10 mouse cellular contexts compared by ENCODE assay signal in genomic region chr8:117322715-117323310, GRCm38 (mm10).
DNase-seq lines count a peak whose midpoint lies in the region; ATAC-seq and TF ChIP-seq lines count a peak whose summit lies in the region.
"Had no signal": no experiment of that assay in that cellular context is flagged by ENCODE, and none has a peak within 500 bp of the region (broad histone marks: within the 10 kb centered on the region; RNA-seq: fewer than 3 reads in every experiment).

No protein-coding gene starts in this region.

- 74% methylated on average over 8 of the region's 8 CpGs for WGBS in forebrain, embryonic 10.5 days
- WGBS in forebrain, embryonic 11.5 days, result 75% methylated on average over 8 of the region's 8 CpGs
- WGBS in hindbrain, embryonic 16.5 days, result 34% methylated on average over 8 of the region's 8 CpGs
- WGBS in midbrain, embryonic 12.5 days, result 54% methylated on average over 8 of the region's 8 CpGs
- WGBS in thymus, adult 2 months, result 91% methylated on average over 8 of the region's 8 CpGs

- DNase-seq in forebrain, embryonic 10.5 days (ENCODE audit: extremely low spot score, low spot score), result no peak
- no peak for DNase-seq in forebrain, embryonic 11.5 days (ENCODE audit: low spot score)
- peak; percentile 30 for DNase-seq in ZHBTc4 (ENCODE audit: low read depth, low spot score)
- DNase-seq in heart, postnatal 4 days, result no peak
- no peak for DNase-seq in urinary bladder, adult 18-20 months (ENCODE audit: low spot score in 2 of 2)
- no peak for DNase-seq in thymus, adult 2 months
- DNase-seq: embryo, embryonic 11 days; gastrocnemius, postnatal 14 days had no signal

- H3K4me2 ChIP-seq in forebrain, embryonic 11.5 days (ENCODE audit: low read depth, low read length, severe bottlenecking), result no peak overlapping the region
- peak overlapping the region; percentile 42 for H3K4me2 ChIP-seq in hindbrain, embryonic 16.5 days (ENCODE audit: low read length)
- peak overlapping the region; percentile 32 for H3K4me2 ChIP-seq in midbrain, embryonic 12.5 days (replicated peaks)

- no peak for TF ChIP-seq POLR2A in thymus, adult 2 months (IDR thresholded peaks at IDR 0.05; ENCODE audit: control insufficient read depth, extremely low read depth, insufficient read depth, low read length, poor library complexity)

- H3K36me3 ChIP-seq in forebrain, embryonic 10.5 days (replicated peaks), result peaks cover 16% of the 10 kb centered on the region; the same call in 1 of the 2 replicates
- no peaks in the 10 kb centered on the region for H3K36me3 ChIP-seq in forebrain, embryonic 11.5 days (ENCODE audit: control insufficient read depth, insufficient read depth, low read length)
- H3K36me3 ChIP-seq in hindbrain, embryonic 16.5 days (ENCODE audit: control insufficient read depth, insufficient read depth, low read length), result no peaks in the 10 kb centered on the region
- no peaks in the 10 kb centered on the region; the same call in 1 of the 2 replicates for H3K36me3 ChIP-seq in midbrain, embryonic 12.5 days
- H3K36me3 ChIP-seq in thymus, adult 2 months (ENCODE audit: control insufficient read depth, insufficient read depth, low read length), result no peaks in the 10 kb centered on the region

- peak overlapping the region; percentile 60 for H3K27ac ChIP-seq in forebrain, embryonic 10.5 days
- H3K27ac ChIP-seq in forebrain, embryonic 11.5 days (ENCODE audit: low read depth, low read length), result no peak overlapping the region; the same call in 1 of the 2 replicates
- H3K27ac ChIP-seq in hindbrain, embryonic 16.5 days (ENCODE audit: low read depth, low read length), result peak overlapping the region; percentile 77
- H3K27ac ChIP-seq in midbrain, embryonic 12.5 days (replicated peaks), result peak overlapping the region; percentile 80
- no peak overlapping the region for H3K27ac ChIP-seq in thymus, adult 2 months (ENCODE audit: control insufficient read depth, insufficient read depth, low read length)

- H3K4me3 ChIP-seq in forebrain, embryonic 10.5 days, result no peak overlapping the region
- no peak overlapping the region for H3K4me3 ChIP-seq in forebrain, embryonic 11.5 days (ENCODE audit: low read depth, low read length)
- H3K4me3 ChIP-seq in hindbrain, embryonic 16.5 days (ENCODE audit: low read length), result no peak overlapping the region
- H3K4me3 ChIP-seq in midbrain, embryonic 12.5 days, result no peak overlapping the region
- no peak overlapping the region for H3K4me3 ChIP-seq in thymus, adult 2 months (ENCODE audit: control insufficient read depth, insufficient read depth, low read length)

- no peaks in the 10 kb centered on the region for H3K27me3 ChIP-seq in forebrain, embryonic 10.5 days (ENCODE audit: poor library complexity, severe bottlenecking)
- no peaks in the 10 kb centered on the region for H3K27me3 ChIP-seq in forebrain, embryonic 11.5 days (ENCODE audit: control insufficient read depth, insufficient read depth, low read length)
- H3K27me3 ChIP-seq in hindbrain, embryonic 16.5 days (replicated peaks; ENCODE audit: control insufficient read depth, insufficient read depth, low read length), result no peaks in the 10 kb centered on the region
- no peaks in the 10 kb centered on the region for H3K27me3 ChIP-seq in midbrain, embryonic 12.5 days
- H3K27me3 ChIP-seq in thymus, adult 2 months (ENCODE audit: control insufficient read depth, insufficient read depth, low read length), result no peaks in the 10 kb centered on the region

- H3K9me3 ChIP-seq in forebrain, embryonic 10.5 days, result no peaks in the 10 kb centered on the region
- H3K9me3 ChIP-seq in forebrain, embryonic 11.5 days (ENCODE audit: control insufficient read depth, low read length), result no peaks in the 10 kb centered on the region
- H3K9me3 ChIP-seq in hindbrain, embryonic 16.5 days (ENCODE audit: control insufficient read depth, low read length), result no peaks in the 10 kb centered on the region
- H3K9me3 ChIP-seq in midbrain, embryonic 12.5 days, result no peaks in the 10 kb centered on the region

- peaks cover 45% of the 10 kb centered on the region for H3K4me1 ChIP-seq in forebrain, embryonic 10.5 days
- H3K4me1 ChIP-seq in forebrain, embryonic 11.5 days (replicated peaks; ENCODE audit: control insufficient read depth, insufficient read depth, low read length), result peaks cover 8% of the 10 kb centered on the region; the same call in 1 of the 2 replicates
- H3K4me1 ChIP-seq in hindbrain, embryonic 16.5 days (ENCODE audit: control insufficient read depth, insufficient read depth, low read depth, low read length), result peaks cover 33% of the 10 kb centered on the region
- H3K4me1 ChIP-seq in midbrain, embryonic 12.5 days, result peaks cover 47% of the 10 kb centered on the region
- H3K4me1 ChIP-seq in thymus, adult 2 months (replicated peaks; ENCODE audit: control insufficient read depth, insufficient read depth, low read length), result peaks cover 37% of the 10 kb centered on the region

- TF ChIP-seq CTCF in thymus, adult 2 months (IDR thresholded peaks at IDR 0.05; ENCODE audit: borderline replicate concordance, control insufficient read depth, extremely low read depth, insufficient read depth, low read length, poor library complexity), result no peak

- ATAC-seq in forebrain, embryonic 11.5 days (replicated peaks; ENCODE audit: low FRiP score), result no peak
- ATAC-seq in hindbrain, embryonic 16.5 days, result peak; percentile 25
- no peak for ATAC-seq in midbrain, embryonic 12.5 days (ENCODE audit: low FRiP score, low read depth)

- no peak overlapping the region for H3K9ac ChIP-seq in forebrain, embryonic 11.5 days (ENCODE audit: low read length)
- H3K9ac ChIP-seq in hindbrain, embryonic 16.5 days (ENCODE audit: low read depth, low read length), result peak overlapping the region; percentile 29
- no peak overlapping the region for H3K9ac ChIP-seq in midbrain, embryonic 12.5 days (replicated peaks)

Comparison
In these comparisons a context has a peak if more than half of its experiments do, and no peak if none do; other contexts are left out.
1. H3K27ac ChIP-seq: peak in forebrain, embryonic 10.5 days (single experiment), hindbrain, embryonic 16.5 days (single experiment) and midbrain, embryonic 12.5 days (single experiment); none in forebrain, embryonic 11.5 days (single experiment) and thymus, adult 2 months (single experiment).